Mouse (Mus musculus): ENCODE measurements at regions not wholly inside any gene's neighbourhood (a gene's known extent, or its start where the extent isn't known, plus 50 kb on each side); places are given as distances from the start of the nearest gene placed in this dataset.

DNA sequence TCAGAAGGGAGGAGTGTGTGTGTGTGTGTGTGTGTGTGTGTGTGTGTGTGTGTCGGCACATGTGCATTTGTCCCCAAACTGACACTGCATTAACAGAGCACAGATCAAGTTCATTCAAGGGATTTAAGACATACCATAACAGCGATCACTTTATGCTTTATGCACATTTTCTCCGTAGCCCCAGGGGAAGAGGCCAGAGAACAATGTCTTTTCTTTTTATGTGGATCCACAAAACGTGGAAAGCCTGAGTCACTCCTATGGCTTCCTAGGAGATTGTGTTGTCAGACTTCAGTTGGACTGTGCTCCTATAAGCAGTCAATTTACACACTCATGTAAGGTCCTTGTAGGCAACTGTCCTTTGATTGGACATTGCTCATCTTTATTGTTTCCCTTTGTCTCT, 289.4 kb upstream of the Slc35b3 start:
- TF ChIP-seq POLR2A (IDR thresholded peaks at IDR 0.05; ENCODE audit: control insufficient read depth in 1 of 2, insufficient read depth in 1 of 2, low read depth in 1 of 2, low read length in 2 of 2, poor library complexity in 1 of 2), result no peak
- no peak for TF ChIP-seq HCFC1 (IDR thresholded peaks at IDR 0.05; ENCODE audit: low read depth, low read length)
- TF ChIP-seq CTCF (IDR thresholded peaks at IDR 0.05 in 2 of 3, conservative IDR thresholded peaks at IDR 0.05 in 1 of 3; ENCODE audit: control insufficient read depth in 1 of 3, insufficient read depth in 1 of 3, low read depth in 2 of 3, low read length in 3 of 3, poor library complexity in 1 of 3, severe bottlenecking in 1 of 3), result no peak
- TF ChIP-seq MAZ (IDR thresholded peaks at IDR 0.05; ENCODE audit: low read depth, low read length), result no peak
- no peak for TF ChIP-seq USF2 (IDR thresholded peaks at IDR 0.05; ENCODE audit: borderline replicate concordance in 1 of 2, insufficient read depth in 1 of 2, low read depth in 1 of 2, low read length in 2 of 2)
- no peak for TF ChIP-seq ETS1 (IDR thresholded peaks at IDR 0.05; ENCODE audit: low read depth, low read length)
- no peak for TF ChIP-seq NRF1 (IDR thresholded peaks at IDR 0.05; ENCODE audit: insufficient read depth, low read depth, low read length, poor library complexity, severe bottlenecking)
- no peak for TF ChIP-seq GABPA (IDR thresholded peaks at IDR 0.05; ENCODE audit: low read depth, low read length)
- no peak for TF ChIP-seq SMC3 (IDR thresholded peaks at IDR 0.05; ENCODE audit: low read depth, low read length)
